Mouse (Mus musculus) right cerebral cortex, postnatal 25 days (tissue): ENCODE measurements around the gene Gabra2.

ENCODE experiments used
- DNase-seq: peaks from one replicate; pipeline ENCODE4 v3.0.0; 2022

Gabra2 gene

GRCm38 (mm10) chr5:71095725-71096607, at the start of gene Gabra2:
Gene Gabra2, minus strand, starts transcription at chr5:71095849.
- DNase-seq, result peak; percentile 85

GRCm38 (mm10) chr5:71136691-71137090, 41.0 kb upstream of the Gabra2 start:
- DNase-seq, result peak; percentile 28

GRCm38 (mm10) chr5:71135840-71136239, 40.2 kb upstream of the Gabra2 start:
- no peak for DNase-seq

GRCm38 (mm10) chr5:71127721-71128120, 32.1 kb upstream of the Gabra2 start:
- peak; percentile 27 for DNase-seq

- DNase-seq, result no peak
These were observed 19.6 kb upstream of the Gabra2 start for GRCm38 (mm10) chr5:71115216-71115615.

- DNase-seq, result peak; percentile 64
These were observed 469 bp downstream of the Gabra2 start for GRCm38 (mm10) chr5:71095180-71095579.

- no peak for DNase-seq
These were observed 873 bp downstream of the Gabra2 start for GRCm38 (mm10) chr5:71094776-71095175.

GRCm38 (mm10) chr5:71093807-71094206, 1.8 kb downstream of the Gabra2 start:
- DNase-seq, result no peak

GRCm38 (mm10) chr5:71092475-71092874, 3.2 kb downstream of the Gabra2 start:
- DNase-seq, result peak; percentile 41

- DNase-seq, result no peak
These were observed 3.7 kb downstream of the Gabra2 start for GRCm38 (mm10) chr5:71091926-71092325.

- DNase-seq, result no peak
These were observed 16.8 kb downstream of the Gabra2 start for GRCm38 (mm10) chr5:71078861-71079260.

GRCm38 (mm10) chr5:71061696-71062095, 34.0 kb downstream of the Gabra2 start:
- peak; percentile 26 for DNase-seq

- peak; percentile 6 for DNase-seq
These were observed 37.6 kb downstream of the Gabra2 start for GRCm38 (mm10) chr5:71058047-71058446.

GRCm38 (mm10) chr5:71037352-71037751, 58.3 kb downstream of the Gabra2 start:
- no peak for DNase-seq

- peak; percentile 73 for DNase-seq
These were observed 69.7 kb downstream of the Gabra2 start for GRCm38 (mm10) chr5:71025956-71026355.

GRCm38 (mm10) chr5:71011751-71012150, 83.9 kb downstream of the Gabra2 start:
- DNase-seq, result no peak

- DNase-seq, result no peak
These were observed 84.4 kb downstream of the Gabra2 start for GRCm38 (mm10) chr5:71011271-71011670.

- no peak for DNase-seq
These were observed 84.9 kb downstream of the Gabra2 start for GRCm38 (mm10) chr5:71010797-71011196.

GRCm38 (mm10) chr5:70995617-70996325, 99.9 kb downstream of the Gabra2 start:
- DNase-seq, result peak; percentile 68

- DNase-seq, result no peak
These were observed 102.4 kb downstream of the Gabra2 start for GRCm38 (mm10) chr5:70993281-70993680.

GRCm38 (mm10) chr5:70990891-70991290, 104.8 kb downstream of the Gabra2 start:
- DNase-seq, result no peak
